In the genomic region with DNA sequence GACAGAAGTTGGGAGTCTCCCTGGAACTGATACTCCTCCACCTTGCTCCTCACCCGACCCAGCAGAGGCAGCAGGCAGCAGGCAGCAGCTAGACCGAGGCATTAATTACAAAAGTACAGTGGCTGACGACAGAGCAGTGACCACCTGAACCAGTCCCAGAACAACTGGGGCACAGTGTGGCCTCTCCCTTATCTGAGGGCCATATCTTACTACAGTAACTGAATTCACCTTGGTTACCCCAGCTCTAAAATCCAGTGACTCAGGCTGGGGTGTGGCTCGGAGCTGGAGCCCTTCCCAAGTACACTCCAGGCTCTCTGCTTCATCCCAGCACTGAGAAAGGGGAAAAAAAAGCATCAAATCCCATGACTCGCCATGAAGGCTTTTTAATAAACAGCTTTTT, we compare ENCODE assay signal across 10 mouse cellular contexts. TPM values are rescaled to one million over a fixed set of nuclear protein-coding genes. Genes with fewer than 3 reads are reported as not detected.
DNase-seq lines count a peak whose midpoint lies in the region; ATAC-seq lines count a peak whose summit lies in the region.
"Had no signal": no experiment of that assay in that cellular context is flagged by ENCODE, and none has a peak within 500 bp of the region (broad histone marks: within the 10 kb centered on the region; RNA-seq: fewer than 3 reads in every experiment).

No protein-coding gene starts in this region.

- no peaks in the 10 kb centered on the region for H3K9me3 ChIP-seq in embryonic facial prominence, embryonic 14.5 days (ENCODE audit: control insufficient read depth, low read length)
- H3K9me3 ChIP-seq in embryonic facial prominence, embryonic 10.5 days = no peaks in the 10 kb centered on the region
- H3K9me3 ChIP-seq: liver, embryonic 13.5 days had no signal

- DNase-seq in embryonic facial prominence, embryonic 14.5 days (ENCODE audit: low spot score) = no peak
- no peak for DNase-seq in embryonic facial prominence, embryonic 10.5 days (ENCODE audit: low spot score)
- DNase-seq in adrenal gland, postnatal 14 days = peak; percentile 73
- peak; percentile 35 for DNase-seq in heart, postnatal 25 days (ENCODE audit: low spot score)
- DNase-seq in lung, postnatal 25 days (ENCODE audit: low spot score) = peak; percentile 76
- DNase-seq in ovary, postnatal 10 days (ENCODE audit: low spot score) = no peak
- DNase-seq in ovary, postnatal 36 days (ENCODE audit: low spot score) = no peak
- DNase-seq in yolk sac, embryonic 10.5 days (ENCODE audit: low spot score) = no peak
- DNase-seq: liver, embryonic 13.5 days had no signal

- intact Hi-C loops in heart, postnatal 25 days (cut with DNase I) = no loop called here

- no peak overlapping the region for H3K4me3 ChIP-seq in embryonic facial prominence, embryonic 14.5 days (ENCODE audit: low read depth, low read length)
- H3K4me3 ChIP-seq in embryonic facial prominence, embryonic 10.5 days = no peak overlapping the region
- H3K4me3 ChIP-seq: layer of hippocampus, adult 2 months; liver, embryonic 13.5 days had no signal

- no peak overlapping the region for H3K4me2 ChIP-seq in embryonic facial prominence, embryonic 14.5 days (ENCODE audit: low read depth, low read length)
- H3K4me2 ChIP-seq: liver, embryonic 13.5 days had no signal

- peaks cover 38% of the 10 kb centered on the region for H3K4me1 ChIP-seq in embryonic facial prominence, embryonic 14.5 days (ENCODE audit: control insufficient read depth, insufficient read depth, low read length)
- H3K4me1 ChIP-seq in embryonic facial prominence, embryonic 10.5 days = peaks cover 23% of the 10 kb centered on the region

- no peak overlapping the region for H3K9ac ChIP-seq in embryonic facial prominence, embryonic 14.5 days (ENCODE audit: low read depth, low read length)
- H3K9ac ChIP-seq: liver, embryonic 13.5 days had no signal

- peak; percentile 10; the same call in 1 of the 2 replicates for ATAC-seq in embryonic facial prominence, embryonic 14.5 days (ENCODE audit: low read depth)

- WGBS in embryonic facial prominence, embryonic 14.5 days = 32% methylated on average over 5 of the region's 5 CpGs
- WGBS in embryonic facial prominence, embryonic 10.5 days = 62% methylated on average over 5 of the region's 5 CpGs

- no peaks in the 10 kb centered on the region for H3K27me3 ChIP-seq in embryonic facial prominence, embryonic 14.5 days (replicated peaks; ENCODE audit: control insufficient read depth, insufficient read depth, low read length)
- H3K27me3 ChIP-seq in embryonic facial prominence, embryonic 10.5 days (replicated peaks; ENCODE audit: low read depth, poor library complexity, severe bottlenecking) = no peaks in the 10 kb centered on the region
- H3K27me3 ChIP-seq: liver, embryonic 13.5 days had no signal

- no peaks in the 10 kb centered on the region for H3K36me3 ChIP-seq in embryonic facial prominence, embryonic 14.5 days (ENCODE audit: control insufficient read depth, insufficient read depth, low read length)
- no peaks in the 10 kb centered on the region for H3K36me3 ChIP-seq in embryonic facial prominence, embryonic 10.5 days (replicated peaks)
- H3K36me3 ChIP-seq: liver, embryonic 13.5 days had no signal

- no peak overlapping the region; the same call in 1 of the 2 replicates for H3K27ac ChIP-seq in embryonic facial prominence, embryonic 14.5 days (replicated peaks; ENCODE audit: low read depth, low read length)
- no peak overlapping the region for H3K27ac ChIP-seq in embryonic facial prominence, embryonic 10.5 days (replicated peaks)
- H3K27ac ChIP-seq: layer of hippocampus, adult 2 months; liver, embryonic 13.5 days had no signal

RNA-seq across cellular contexts. Expression of a gene that starts 37.3 kb away (rescaled TPM):
- 15.6 TPM in 2 replicates for polyA plus RNA-seq in embryonic facial prominence, embryonic 14.5 days (2014; fragmentation: Nextera tagmentation; extraction: Ambion mirVana)
- 7.6 and 9.1 TPM in 2 replicates for polyA plus RNA-seq in embryonic facial prominence, embryonic 10.5 days (2016; fragmentation: Nextera tagmentation; extraction: Ambion mirVana)
- 14.6 and 17.3 TPM in 2 replicates for total RNA-seq in adrenal gland, postnatal 14 days (2021)
- 10 to 100 TPM; 16.8 to 17.9 TPM for total RNA-seq in heart, postnatal 25 days (2021)

Comparison
In these comparisons a context has a peak if more than half of its experiments do, and no peak if none do; other contexts are left out.
1. DNase-seq: peak in adrenal gland, postnatal 14 days (single experiment), heart, postnatal 25 days (single experiment) and lung, postnatal 25 days (single experiment); none in embryonic facial prominence, embryonic 14.5 days (single experiment), embryonic facial prominence, embryonic 10.5 days (single experiment), ovary, postnatal 10 days (single experiment), ovary, postnatal 36 days (single experiment) and yolk sac, embryonic 10.5 days (single experiment).